Mouse (Mus musculus): ENCODE measurements around the gene Alk. TPM values are rescaled to one million over a fixed set of nuclear protein-coding genes. Genes with fewer than 3 reads are reported as not detected.

The Alk gene
- polyA plus RNA-seq, 1 experiment = not detected

DNA sequence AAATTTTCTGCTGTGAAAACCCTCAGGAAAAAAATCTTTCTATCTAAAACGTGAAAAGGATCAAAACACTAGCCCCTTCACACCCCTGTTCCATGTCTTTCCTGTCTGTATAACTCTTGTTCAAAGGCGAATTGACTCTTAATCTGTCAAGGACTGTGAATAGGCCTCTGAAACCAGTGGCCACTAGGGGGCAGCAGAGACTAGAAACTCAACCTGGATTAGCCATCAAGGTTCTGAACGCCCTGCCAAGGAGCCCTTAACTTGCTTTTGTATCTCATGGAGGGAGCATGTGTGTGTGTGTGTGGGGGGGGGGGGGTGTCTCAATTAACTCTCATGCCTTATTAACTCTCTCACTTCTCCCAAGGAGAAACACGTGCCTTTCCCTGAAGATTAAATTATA lies 1.8 kb upstream of the Alk start:
- H3K4me1 ChIP-seq (ENCODE audit: control insufficient read depth, insufficient read depth, low read length) = no peaks in the 10 kb centered on the region
- H3K27me3 ChIP-seq (ENCODE audit: control insufficient read depth, insufficient read depth, low read length, poor library complexity, severe bottlenecking) = peaks cover 1% of the 10 kb centered on the region; the same call in 1 of the 2 replicates
- H3K9ac ChIP-seq (ENCODE audit: low read depth, poor library complexity, severe bottlenecking) = no peak overlapping the region
- TF ChIP-seq CTCF (IDR thresholded peaks at IDR 0.05; ENCODE audit: low read depth, low read length) (peak; percentile 47), POLR2A (IDR thresholded peaks at IDR 0.05; ENCODE audit: insufficient read depth, low read length) (no peak), EP300 (IDR thresholded peaks at IDR 0.05; ENCODE audit: insufficient read depth, low read depth, low read length) (no peak)
- no peak overlapping the region for H3K4me3 ChIP-seq (ENCODE audit: low read depth, low read length)
- no peaks in the 10 kb centered on the region for H3K36me3 ChIP-seq (ENCODE audit: control insufficient read depth, insufficient read depth, low read length, poor library complexity, severe bottlenecking)
- no peak overlapping the region for H3K27ac ChIP-seq (ENCODE audit: insufficient read depth, low read length)
- H3K9me3 ChIP-seq (replicated peaks; ENCODE audit: control insufficient read depth, insufficient read depth, low read length, poor library complexity, severe bottlenecking) = no peaks in the 10 kb centered on the region

DNA sequence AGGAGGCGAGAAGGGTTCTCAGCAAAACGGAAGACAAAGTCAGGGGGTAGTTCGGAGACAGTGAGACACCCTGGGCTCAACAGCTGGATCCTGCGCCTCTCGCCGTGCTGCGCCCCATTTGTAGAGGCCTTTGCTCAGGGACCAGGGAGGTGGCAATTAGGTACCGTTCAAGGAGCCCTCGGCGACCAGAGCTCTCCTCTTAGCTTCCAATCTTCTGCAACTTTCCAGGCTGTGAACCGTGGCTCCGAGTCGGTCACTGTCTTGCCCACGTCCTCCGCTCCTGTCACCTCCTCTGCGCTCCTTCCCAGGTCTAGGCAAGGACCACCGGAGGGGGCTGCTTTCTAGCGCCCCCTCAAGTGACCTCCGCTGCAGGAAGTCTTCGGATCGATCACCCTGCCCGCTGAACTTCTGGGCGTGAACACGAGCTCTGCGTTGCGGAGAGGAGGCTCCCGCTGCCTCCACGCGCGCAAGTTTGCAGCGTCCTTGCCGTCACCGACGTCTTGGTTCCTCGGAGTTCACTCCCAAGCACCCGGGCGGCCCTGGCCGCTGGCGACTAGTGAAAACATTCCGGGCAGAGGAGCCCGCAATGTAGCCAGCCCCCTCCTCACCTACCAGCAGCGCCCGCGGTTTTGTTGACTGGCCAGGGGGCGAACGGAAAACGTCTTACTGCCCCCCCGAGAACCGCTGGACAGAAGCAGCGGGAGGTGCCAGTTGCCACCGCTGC lies 379 bp downstream of the Alk start:
- H3K9ac ChIP-seq (ENCODE audit: low read depth, poor library complexity, severe bottlenecking) = 0 out of 2 replicates have a peak overlapping the region, but pooled peaks have one; percentile 6

GRCm38 (mm10) chr17:72603118-72603885 lies 1.1 kb downstream of the Alk start:
- H3K36me3 ChIP-seq (ENCODE audit: control insufficient read depth, insufficient read depth, low read length, poor library complexity, severe bottlenecking) = no peaks in the 10 kb centered on the region
- no peak overlapping the region for H3K9ac ChIP-seq (ENCODE audit: low read depth, poor library complexity, severe bottlenecking)
- peak overlapping the region; percentile 77 for H3K4me3 ChIP-seq (ENCODE audit: low read depth, low read length)
- no peak overlapping the region for H3K27ac ChIP-seq (ENCODE audit: insufficient read depth, low read length)
- TF ChIP-seq CTCF (IDR thresholded peaks at IDR 0.05; ENCODE audit: low read depth, low read length) (no peak), POLR2A (IDR thresholded peaks at IDR 0.05; ENCODE audit: insufficient read depth, low read length) (no peak), EP300 (IDR thresholded peaks at IDR 0.05; ENCODE audit: insufficient read depth, low read depth, low read length) (no peak)
- H3K4me1 ChIP-seq (ENCODE audit: control insufficient read depth, insufficient read depth, low read length) = no peaks in the 10 kb centered on the region
- H3K27me3 ChIP-seq (ENCODE audit: control insufficient read depth, insufficient read depth, low read length, poor library complexity, severe bottlenecking) = peaks cover 1% of the 10 kb centered on the region; the same call in 1 of the 2 replicates
- H3K9me3 ChIP-seq (replicated peaks; ENCODE audit: control insufficient read depth, insufficient read depth, low read length, poor library complexity, severe bottlenecking) = no peaks in the 10 kb centered on the region

More for the DNA sequence above, 379 bp downstream of the Alk start:
- Histone ChIP-seq H3K27me3 (ENCODE audit: control insufficient read depth, insufficient read depth, low read length, poor library complexity, severe bottlenecking) (peaks cover 1% of the 10 kb centered on the region; the same call in 1 of the 2 replicates), H3K36me3 (ENCODE audit: control insufficient read depth, insufficient read depth, low read length, poor library complexity, severe bottlenecking) (no peaks in the 10 kb centered on the region), H3K9me3 (replicated peaks; ENCODE audit: control insufficient read depth, insufficient read depth, low read length, poor library complexity, severe bottlenecking) (no peaks in the 10 kb centered on the region), H3K27ac (ENCODE audit: insufficient read depth, low read length) (no peak overlapping the region), H3K4me3 (ENCODE audit: low read depth, low read length) (peak overlapping the region; percentile 77), H3K4me1 (ENCODE audit: control insufficient read depth, insufficient read depth, low read length) (no peaks in the 10 kb centered on the region)
- TF ChIP-seq EP300 (IDR thresholded peaks at IDR 0.05; ENCODE audit: insufficient read depth, low read depth, low read length) = no peak
- no peak for TF ChIP-seq POLR2A (IDR thresholded peaks at IDR 0.05; ENCODE audit: insufficient read depth, low read length)
- TF ChIP-seq CTCF (IDR thresholded peaks at IDR 0.05; ENCODE audit: low read depth, low read length) = no peak

DNA sequence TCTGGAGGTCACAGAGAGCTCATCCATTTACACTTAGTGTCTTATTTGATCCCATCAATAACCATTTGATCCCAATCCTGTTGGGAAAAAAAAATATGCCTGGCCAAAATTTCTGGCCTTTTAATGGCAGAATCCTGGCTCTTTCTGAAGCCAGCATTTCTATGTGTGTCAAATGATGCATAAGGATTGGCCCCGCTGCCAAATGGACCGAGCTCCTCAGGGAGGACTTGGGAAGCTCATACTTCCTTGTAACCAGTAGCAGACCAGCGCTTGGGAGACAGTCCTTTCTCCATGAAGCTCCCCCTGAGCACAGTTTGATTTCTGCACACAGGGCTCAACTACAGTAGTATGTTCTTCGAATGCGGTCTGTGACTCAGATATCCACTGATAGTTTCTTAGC lies 3.6 kb downstream of the Alk start:
- no peak overlapping the region for H3K9ac ChIP-seq (ENCODE audit: low read depth, poor library complexity, severe bottlenecking)
- H3K9me3 ChIP-seq (replicated peaks; ENCODE audit: control insufficient read depth, insufficient read depth, low read length, poor library complexity, severe bottlenecking) = no peaks in the 10 kb centered on the region
- peaks cover 1% of the 10 kb centered on the region; the same call in 1 of the 2 replicates for H3K27me3 ChIP-seq (ENCODE audit: control insufficient read depth, insufficient read depth, low read length, poor library complexity, severe bottlenecking)
- no peaks in the 10 kb centered on the region for H3K4me1 ChIP-seq (ENCODE audit: control insufficient read depth, insufficient read depth, low read length)
- H3K4me3 ChIP-seq (ENCODE audit: low read depth, low read length) = no peak overlapping the region
- no peak for TF ChIP-seq CTCF (IDR thresholded peaks at IDR 0.05; ENCODE audit: low read depth, low read length)
- TF ChIP-seq POLR2A (IDR thresholded peaks at IDR 0.05; ENCODE audit: insufficient read depth, low read length) = no peak
- no peak for TF ChIP-seq EP300 (IDR thresholded peaks at IDR 0.05; ENCODE audit: insufficient read depth, low read depth, low read length)
- no peak overlapping the region for H3K27ac ChIP-seq (ENCODE audit: insufficient read depth, low read length)
- no peaks in the 10 kb centered on the region for H3K36me3 ChIP-seq (ENCODE audit: control insufficient read depth, insufficient read depth, low read length, poor library complexity, severe bottlenecking)

GRCm38 (mm10) chr17:72587671-72588070 lies 16.8 kb downstream of the Alk start:
- no peak overlapping the region for H3K27ac ChIP-seq (ENCODE audit: insufficient read depth, low read length)
- no peaks in the 10 kb centered on the region for H3K4me1 ChIP-seq (ENCODE audit: control insufficient read depth, insufficient read depth, low read length)
- no peak overlapping the region for H3K4me3 ChIP-seq (ENCODE audit: low read depth, low read length)
- H3K27me3 ChIP-seq (ENCODE audit: control insufficient read depth, insufficient read depth, low read length, poor library complexity, severe bottlenecking) = no peaks in the 10 kb centered on the region
- no peaks in the 10 kb centered on the region for H3K36me3 ChIP-seq (ENCODE audit: control insufficient read depth, insufficient read depth, low read length, poor library complexity, severe bottlenecking)
- H3K9me3 ChIP-seq (replicated peaks; ENCODE audit: control insufficient read depth, insufficient read depth, low read length, poor library complexity, severe bottlenecking) = 0 out of 2 replicates have a peak, but pooled peaks cover 2% of the 10 kb centered on the region
- no peak for TF ChIP-seq EP300 (IDR thresholded peaks at IDR 0.05; ENCODE audit: insufficient read depth, low read depth, low read length)
- H3K9ac ChIP-seq (ENCODE audit: low read depth, poor library complexity, severe bottlenecking) = no peak overlapping the region

- no peaks in the 10 kb centered on the region for H3K27me3 ChIP-seq (ENCODE audit: control insufficient read depth, insufficient read depth, low read length, poor library complexity, severe bottlenecking)
- H3K36me3 ChIP-seq (ENCODE audit: control insufficient read depth, insufficient read depth, low read length, poor library complexity, severe bottlenecking) = no peaks in the 10 kb centered on the region
- H3K4me3 ChIP-seq (ENCODE audit: low read depth, low read length) = no peak overlapping the region
- H3K9ac ChIP-seq (ENCODE audit: low read depth, poor library complexity, severe bottlenecking) = no peak overlapping the region
- peaks cover 11% of the 10 kb centered on the region; the same call in 1 of the 2 replicates for H3K9me3 ChIP-seq (replicated peaks; ENCODE audit: control insufficient read depth, insufficient read depth, low read length, poor library complexity, severe bottlenecking)
- H3K27ac ChIP-seq (ENCODE audit: insufficient read depth, low read length) = no peak overlapping the region
- TF ChIP-seq CTCF (IDR thresholded peaks at IDR 0.05; ENCODE audit: low read depth, low read length) (no peak), POLR2A (IDR thresholded peaks at IDR 0.05; ENCODE audit: insufficient read depth, low read length) (no peak), EP300 (IDR thresholded peaks at IDR 0.05; ENCODE audit: insufficient read depth, low read depth, low read length) (no peak)
- H3K4me1 ChIP-seq (ENCODE audit: control insufficient read depth, insufficient read depth, low read length) = no peaks in the 10 kb centered on the region
Measured at GRCm38 (mm10) chr17:72580142-72580541, 24.3 kb downstream of the Alk start.
